Mouse (Mus musculus) megakaryocyte, embryonic 14.5 days (primary cell): ENCODE data around the gene Slc39a8.

ENCODE experiments used
- FLI1 ChIP-seq: IDR thresholded peaks from 2 replicates; pipeline ENCODE4 v1.6.1; 2012; ENCODE audit warnings: low read length, inconsistent platforms, mixed read lengths
- GATA1 ChIP-seq: IDR thresholded peaks from 3 replicates; pipeline ENCODE4 v1.6.1; 2012; ENCODE audit warnings: mixed read lengths, low read length, inconsistent platforms, borderline replicate concordance

GRCm38 (mm10) chr3:135856303-135856702 lies 31.2 kb downstream of the Slc39a8 start:
- TF ChIP-seq GATA1 (no peak), FLI1 (no peak)
